Mouse (Mus musculus): ENCODE measurements around the gene Zfp981. TPM values are rescaled to one million over a fixed set of nuclear protein-coding genes. Genes with fewer than 3 reads are reported as not detected.

The Zfp981 gene
- total RNA-seq (2023), result under 1 TPM; 0.26 to 0.71 TPM

DNA sequence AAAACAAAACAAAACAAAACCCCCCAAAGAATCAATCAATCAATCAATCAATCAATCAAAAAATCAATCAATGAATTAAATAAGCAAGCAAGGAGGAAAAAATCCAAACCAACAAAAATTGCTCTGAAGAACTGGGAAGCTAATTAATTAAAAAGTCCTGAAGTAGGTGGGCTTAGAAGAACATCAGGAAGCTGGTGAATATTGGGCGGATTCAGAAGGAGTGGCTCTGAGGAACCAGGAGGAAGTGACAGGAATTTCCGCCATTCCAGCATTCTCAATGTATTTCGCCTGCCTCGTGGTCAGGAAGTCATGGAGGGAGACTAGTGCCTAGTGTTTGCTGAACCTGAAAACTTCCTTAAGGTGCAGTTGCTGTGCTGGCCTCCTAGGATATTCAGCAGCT is at the start of gene Zfp981:
Zfp981 (plus strand) TSS at position 301 of the 400 bp plus-strand sequence.

Other genes with a start within 250 kb of the Zfp981 start
- gene Zfp992, start 53.0 kb upstream of the Zfp981 start, total RNA-seq (2023), result 1 to 10 TPM; 4.6 to 5.2 TPM
- 1 to 10 TPM; 2.9 to 3.1 TPM for gene Zfp993, start 108.9 kb downstream of the Zfp981 start, total RNA-seq (2023)